Mouse (Mus musculus): ENCODE results near the gene Pias3.

GRCm38 (mm10) chr3:96647365-96647764, 48.8 kb upstream of the Pias3 start:
- TF ChIP-seq POLR2A (IDR thresholded peaks at IDR 0.05; ENCODE audit: insufficient read depth, low read depth, low read length) (no peak), CTCF (IDR thresholded peaks at IDR 0.05; ENCODE audit: insufficient read depth, low read depth, low read length) (no peak)
